Mouse (Mus musculus) gastrocnemius, postnatal 10 days (tissue): Measurements from ENCODE around the gene Krt78. TPM values are rescaled to one million over a fixed set of nuclear protein-coding genes. Genes with fewer than 3 reads are reported as not detected.

Experiments
- DNase-seq: peaks from one replicate; pipeline ENCODE4 v3.0.0; 2021; ENCODE audit warnings: mixed read lengths
- total RNA-seq, 2 experiments: library from RNA; stranded (reverse); gene quantifications; 2 replicates each; pipeline ENCODE4 v1.2.3; 2021

The Krt78 gene
- total RNA-seq, 2 experiments from 2014 or later = not detected

- DNase-seq = peak; percentile 97
These were observed 19.5 kb upstream of the Krt78 start for GRCm38 (mm10) chr15:101973414-101974077.

DNA sequence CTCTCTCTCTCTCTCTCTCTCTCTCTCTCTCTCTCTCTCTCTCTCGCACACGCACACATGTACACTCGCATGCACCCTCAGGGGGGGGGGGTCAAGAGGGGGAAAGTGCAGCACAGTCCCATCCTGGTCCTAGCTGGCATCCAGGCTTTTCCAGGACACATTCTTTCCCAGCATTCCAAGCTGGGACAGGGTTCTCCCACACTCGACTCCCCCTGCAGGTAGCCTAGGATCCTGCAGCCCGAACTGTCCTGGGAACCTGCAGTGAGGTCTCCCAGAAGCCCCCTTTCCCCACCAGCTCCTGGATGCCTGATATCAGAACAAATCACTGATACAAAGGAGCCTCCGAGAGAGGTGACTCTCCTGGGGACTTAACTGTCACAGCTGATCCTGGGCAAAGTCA, 16.4 kb upstream of the Krt78 start:
- peak; percentile 58 for DNase-seq

DNA sequence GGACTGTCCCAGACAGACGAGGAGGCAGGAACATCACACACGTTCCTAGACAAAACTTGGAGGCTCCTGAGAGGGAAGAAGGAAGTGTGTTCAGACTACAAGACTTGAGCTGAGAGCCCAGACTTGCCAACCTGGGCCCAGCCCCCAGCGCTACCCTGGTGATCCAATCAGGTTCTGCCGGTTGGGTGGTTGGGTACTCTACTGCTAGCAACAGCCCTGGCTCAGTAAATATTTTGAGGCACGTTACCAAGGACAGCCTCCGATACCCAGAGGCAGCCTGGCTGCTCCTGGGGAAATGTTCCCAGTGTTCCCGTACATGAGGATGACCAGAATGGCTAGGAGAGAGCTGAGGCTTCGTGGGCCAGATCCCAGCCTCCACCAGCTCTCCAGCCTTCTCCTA, 12.7 kb upstream of the Krt78 start:
- no peak for DNase-seq

DNA sequence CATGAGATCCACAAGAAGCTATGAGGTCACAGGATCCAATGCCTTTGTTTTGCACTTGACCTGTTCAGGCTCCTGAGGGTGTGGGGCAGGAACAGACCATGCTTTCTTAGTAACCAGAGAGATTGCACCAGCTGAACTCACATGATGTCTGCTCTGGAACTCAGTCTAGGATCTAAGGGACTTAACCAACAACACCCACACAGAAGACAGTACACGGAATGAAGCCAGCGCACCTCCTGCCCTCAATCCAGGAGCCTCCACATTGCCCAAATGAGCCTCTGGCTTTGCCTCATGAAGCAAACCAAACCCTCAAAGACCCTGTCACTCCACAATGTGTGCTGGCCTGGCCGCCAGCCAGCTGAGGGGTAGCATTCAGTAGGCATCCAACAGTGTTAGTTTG, 4.8 kb upstream of the Krt78 start:
- no peak for DNase-seq

DNA sequence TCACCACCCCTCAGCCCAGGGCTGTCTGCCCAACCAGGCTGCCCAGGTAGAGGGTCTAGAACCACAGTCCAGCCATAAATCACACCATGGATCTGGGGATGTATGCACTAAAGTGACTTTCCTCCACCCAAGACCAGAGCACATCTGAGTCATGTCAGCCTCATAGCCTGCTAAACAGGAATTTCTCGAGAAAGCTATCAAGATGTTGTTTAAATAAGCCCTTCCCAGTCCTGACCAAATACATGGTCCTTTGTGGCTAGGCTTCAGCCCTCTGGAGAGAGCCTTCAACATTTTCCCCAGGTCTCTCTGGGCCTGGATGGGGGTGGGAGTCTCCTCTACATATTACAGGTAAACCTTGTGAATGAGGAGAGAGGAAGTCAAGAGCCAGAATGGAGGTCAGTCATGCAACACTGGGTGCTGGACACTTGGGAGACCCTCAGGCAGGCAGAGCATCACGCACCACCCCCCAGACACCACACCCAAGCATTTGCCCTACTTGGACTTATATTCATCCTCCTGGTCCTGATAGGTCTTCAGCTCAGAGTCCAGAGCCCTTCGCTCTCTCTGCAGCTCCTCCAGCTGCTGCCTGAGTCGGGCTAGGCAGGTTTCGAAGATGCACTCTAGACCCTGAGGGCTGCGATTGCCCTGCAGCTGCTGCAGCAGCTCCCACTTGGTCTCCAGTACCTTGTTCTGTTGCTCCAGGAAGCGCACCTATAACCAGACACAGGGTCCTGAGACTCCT, 1.2 kb downstream of the Krt78 start:
- DNase-seq = no peak

DNA sequence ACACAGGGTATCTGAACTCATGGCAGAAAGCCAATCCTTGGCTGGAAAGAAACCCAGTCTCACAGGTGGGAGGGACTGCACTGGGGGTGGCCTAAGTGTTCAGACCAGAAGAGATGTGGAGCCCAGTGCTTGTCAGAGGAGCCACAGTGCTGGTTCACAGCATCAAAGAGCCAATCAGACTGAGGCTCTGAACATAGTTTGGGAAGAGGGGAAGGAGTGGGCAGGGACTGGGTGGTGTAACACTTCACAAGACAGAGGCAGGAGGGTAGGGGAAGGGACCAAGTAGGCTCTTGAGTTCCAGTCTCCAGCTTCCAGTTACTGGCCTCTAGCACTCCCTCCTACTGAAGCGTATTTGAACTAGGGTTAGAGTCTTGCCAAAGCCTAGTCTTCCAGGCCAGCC, 8.7 kb downstream of the Krt78 start:
- no peak for DNase-seq

- DNase-seq = no peak
These were observed 12.1 kb downstream of the Krt78 start for GRCm38 (mm10) chr15:101941948-101942347.

- no peak for DNase-seq
These were observed 13.7 kb downstream of the Krt78 start, which contains the start of gene Krt79 for GRCm38 (mm10) chr15:101940274-101940829. Krt79 (minus strand) TSS chr15:101940324.

- DNase-seq = no peak
These were observed 15.3 kb downstream of the Krt78 start for GRCm38 (mm10) chr15:101938600-101939308.

DNA sequence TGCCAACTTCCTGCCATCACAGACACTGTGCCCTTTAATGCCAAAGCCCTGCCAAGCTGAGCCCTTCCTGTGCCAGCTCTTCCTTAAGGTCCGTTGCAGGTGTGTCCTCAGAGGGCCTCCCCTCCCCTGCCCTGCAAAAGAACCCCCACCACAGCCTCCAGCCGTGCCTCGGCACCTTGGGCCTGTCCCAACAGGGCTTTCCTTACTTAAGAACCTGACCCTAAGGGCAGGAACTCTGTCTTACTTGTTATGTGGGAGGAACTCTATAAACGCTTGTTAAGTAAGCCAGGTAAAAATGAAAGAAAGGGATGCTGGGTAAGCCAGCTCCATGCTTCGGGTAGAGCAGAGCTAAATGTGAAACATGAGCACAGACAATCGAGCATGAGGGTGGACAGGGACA, 21.1 kb downstream of the Krt78 start:
- DNase-seq = no peak

DNA sequence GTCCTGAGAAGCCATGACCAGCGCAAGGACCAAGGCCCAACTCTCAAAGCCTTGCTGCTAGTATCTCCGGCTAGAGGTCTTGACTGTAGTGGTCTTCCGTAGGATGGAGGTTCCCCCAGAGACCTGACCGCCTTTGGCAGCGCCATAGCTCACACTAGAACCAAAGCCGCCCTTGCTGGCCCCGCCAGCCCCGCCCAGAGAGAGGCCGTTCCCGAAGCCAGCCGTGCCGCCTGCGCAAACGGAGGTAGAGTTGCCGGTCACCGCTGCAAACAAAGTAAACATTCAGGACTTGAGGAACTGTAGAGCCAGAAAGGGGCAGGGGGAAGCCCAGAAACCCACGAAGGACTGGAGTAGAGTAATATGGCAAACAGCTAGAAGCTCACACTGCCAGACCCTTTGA, 24.4 kb downstream of the Krt78 start:
- DNase-seq = no peak

DNA sequence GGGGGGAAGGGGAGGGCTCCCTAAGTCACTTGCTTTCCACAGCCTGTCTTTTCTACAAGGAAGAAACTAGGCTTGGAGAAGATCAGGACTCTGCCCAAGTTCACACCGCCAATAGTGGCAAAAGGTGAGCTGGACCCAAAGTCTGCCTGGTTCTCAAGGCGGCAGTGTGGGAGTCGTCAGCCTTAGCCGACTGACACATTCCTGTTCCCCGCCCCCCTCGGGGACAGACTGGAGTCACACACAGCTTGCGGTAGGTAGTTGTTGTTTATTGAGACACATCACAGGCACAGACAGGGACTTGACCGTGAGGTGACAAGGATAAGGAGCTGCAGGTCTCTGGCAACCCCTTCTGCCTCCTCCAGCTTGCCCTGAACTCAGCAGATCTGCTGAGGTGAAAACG, 25.0 kb downstream of the Krt78 start:
- no peak for DNase-seq

- DNase-seq = no peak
These were observed 26.6 kb downstream of the Krt78 start for GRCm38 (mm10) chr15:101927340-101928080.

DNA sequence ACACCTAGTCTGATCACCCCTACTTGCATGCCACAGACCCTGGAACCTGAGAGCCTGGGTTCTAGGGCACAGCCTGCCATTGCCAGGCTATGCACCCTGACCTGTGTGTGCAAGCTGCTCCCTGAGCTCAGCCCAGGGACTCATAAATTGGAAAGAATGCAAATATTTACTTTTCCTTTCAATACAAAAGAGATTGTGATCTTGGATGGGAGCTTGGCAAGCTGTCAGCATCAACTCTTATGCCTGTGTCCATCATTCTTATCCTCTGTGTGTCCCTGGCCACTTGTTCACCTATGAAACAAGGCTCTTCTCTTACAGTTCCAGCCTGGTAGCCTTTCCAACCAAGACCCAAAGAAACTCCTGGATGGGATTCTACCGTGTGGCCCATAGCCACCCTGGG, 29.0 kb downstream of the Krt78 start:
- DNase-seq = no peak

- DNase-seq = no peak
These were observed 29.5 kb downstream of the Krt78 start, which contains the start of gene Krt4 for GRCm38 (mm10) chr15:101924635-101925034. Krt4 (minus strand) TSS chr15:101924735.

DNA sequence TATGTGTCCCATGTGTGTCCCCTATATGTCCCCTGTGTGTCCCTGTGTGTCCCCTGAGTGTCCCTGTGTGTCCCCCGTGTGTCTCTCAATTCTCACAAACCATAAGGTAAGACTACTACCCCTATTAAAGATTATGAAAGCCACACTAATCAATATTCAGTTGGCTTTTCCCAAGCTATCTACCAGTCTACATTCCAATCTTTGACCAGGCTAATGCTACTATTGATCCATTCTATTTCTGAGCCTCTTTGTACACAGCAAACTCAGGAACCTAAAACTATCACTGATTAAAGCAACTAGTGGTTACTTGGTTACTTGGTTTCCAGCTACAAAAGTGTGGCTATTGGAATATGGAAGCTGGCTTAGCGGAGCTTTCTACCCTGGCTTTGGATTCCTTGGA, 31.8 kb downstream of the Krt78 start:
- DNase-seq = no peak

GRCm38 (mm10) chr15:101916072-101916471, 38.0 kb downstream of the Krt78 start:
- no peak for DNase-seq

GRCm38 (mm10) chr15:101904849-101905248, 49.2 kb downstream of the Krt78 start:
- no peak for DNase-seq

GRCm38 (mm10) chr15:101902171-101903149, 51.6 kb downstream of the Krt78 start:
- DNase-seq = no peak
